Mouse (Mus musculus) hindbrain, embryonic 16.5 days (tissue): ENCODE results near the gene Olfr1162. TPM values are rescaled to one million over a fixed set of nuclear protein-coding genes. Genes with fewer than 3 reads are reported as not detected.
"Not testable (repeated sequence)": the region's sequence is repeated elsewhere in the genome, so short reads cannot be mapped to it uniquely, and the experiment has no call there.

ENCODE experiments used
- ATAC-seq: fragments of 200-750 bp; cut with Nextera tagmentation; 2 replicates; pipeline ENCODE4 v1.8.0; 2017; ENCODE audit warnings: moderate TSS enrichment, moderate library complexity
- H3K27ac ChIP-seq: fragments of 300-500 bp; sonication (generic); 2 replicates; pipeline ENCODE4 v1.5.1; 2014; ENCODE audit warnings: low read depth, mild to moderate bottlenecking, control low read depth, low read length, moderate library complexity
- H3K27me3 ChIP-seq: fragments of 300-500 bp; sonication (generic); replicated peaks from 2 replicates; pipeline ENCODE4 v1.6.1; 2014; ENCODE audit warnings: low read length; ENCODE audit not compliant: control insufficient read depth, insufficient read depth
- H3K36me3 ChIP-seq: fragments of 300-500 bp; sonication (generic); 2 replicates; pipeline ENCODE4 v1.6.1; 2014; ENCODE audit warnings: mild to moderate bottlenecking, low read length, moderate library complexity, mixed read lengths; ENCODE audit not compliant: control insufficient read depth, insufficient read depth
- H3K4me1 ChIP-seq: fragments of 300-500 bp; sonication (generic); 2 replicates; pipeline ENCODE4 v1.6.1; 2014; ENCODE audit warnings: low read depth, low read length; ENCODE audit not compliant: control insufficient read depth, insufficient read depth
- H3K4me2 ChIP-seq: fragments of 300-500 bp; sonication (generic); 2 replicates; pipeline ENCODE4 v1.6.1; 2014; ENCODE audit warnings: mild to moderate bottlenecking, low read length, control low read depth, moderate library complexity
- H3K4me3 ChIP-seq: fragments of 300-500 bp; sonication (generic); 2 replicates; pipeline ENCODE4 v1.5.1; 2014; ENCODE audit warnings: mild to moderate bottlenecking, low read length, control low read depth, moderate library complexity
- H3K9ac ChIP-seq: fragments of 300-500 bp; sonication (generic); 2 replicates; pipeline ENCODE4 v1.6.1; 2014; ENCODE audit warnings: low read depth, mild to moderate bottlenecking, control low read depth, low read length, moderate library complexity
- H3K9me3 ChIP-seq: fragments of 300-500 bp; sonication (generic); 2 replicates; pipeline ENCODE4 v1.6.1; 2014; ENCODE audit warnings: mild to moderate bottlenecking, low read length, moderate library complexity; ENCODE audit not compliant: control insufficient read depth
- WGBS: fragments of 180-500 bp; shearing (Covaris S2); extraction: QIAGEN DNeasy Blood & Tissue Kit; methylation state at CpG from one replicate; pipeline ENCODE4 v1.1.7; 2014; 5-methylcytosine and 5-hydroxymethylcytosine counted together
- polyA plus RNA-seq: library from polyadenylated mRNA; unstranded; fragments of >200 nt; fragmentation: Nextera tagmentation; extraction: Ambion mirVana; gene quantifications from 2 replicates; pipeline ENCODE4 v1.2.1, GENCODE M21; 2015

The Olfr1162 gene
- not detected in 2 replicates for polyA plus RNA-seq

- Histone ChIP-seq H3K9ac (no peak within 1 kb of the TSS), H3K9me3 (no peaks in the 10 kb centered on the region), H3K36me3 (no peaks in the 10 kb centered on the region), H3K27ac (no peak within 1 kb of the TSS), H3K4me1 (no peaks in the 10 kb centered on the region), H3K27me3 (no peaks in the 10 kb centered on the region), H3K4me2 (no peak within 1 kb of the TSS), H3K4me3 (no peak within 1 kb of the TSS)
- no peak for ATAC-seq
- WGBS = 82% methylated on average over 1 of the region's 1 CpGs
Observed at GRCm38 (mm10) chr2:88051029-88051428, at the start of gene Olfr1162. Olfr1162 (minus strand) TSS chr2:88051129.

- Histone ChIP-seq H3K4me1 (no peaks in the 10 kb centered on the region), H3K27ac (no peak within 1 kb of the TSS), H3K4me2 (no peak within 1 kb of the TSS), H3K9ac (no peak within 1 kb of the TSS), H3K36me3 (no peaks in the 10 kb centered on the region), H3K27me3 (no peaks in the 10 kb centered on the region), H3K4me3 (no peak within 1 kb of the TSS), H3K9me3 (no peaks in the 10 kb centered on the region)
- ATAC-seq = no peak
- 70% methylated on average over 4 of the region's 4 CpGs for WGBS
Observed at GRCm38 (mm10) chr2:88093866-88094265, 42.9 kb upstream of the Olfr1162 start, which contains the start of gene Olfr1164. Olfr1164 (minus strand) TSS chr2:88093966.

GRCm38 (mm10) chr2:88071730-88072129, 20.8 kb upstream of the Olfr1162 start, which contains the start of gene Olfr1163:
Olfr1163 (minus strand) TSS chr2:88071830.
- H3K4me1 ChIP-seq = no peaks in the 10 kb centered on the region
- no peaks in the 10 kb centered on the region for H3K27me3 ChIP-seq
- no peak within 1 kb of the TSS for H3K9ac ChIP-seq
- H3K4me3 ChIP-seq = no peak within 1 kb of the TSS
- H3K36me3 ChIP-seq = no peaks in the 10 kb centered on the region
- no peak for ATAC-seq
- H3K4me2 ChIP-seq = no peak within 1 kb of the TSS
- H3K9me3 ChIP-seq = no peaks in the 10 kb centered on the region
- H3K27ac ChIP-seq = no peak within 1 kb of the TSS

GRCm38 (mm10) chr2:88063587-88063986, 12.7 kb upstream of the Olfr1162 start:
- Histone ChIP-seq H3K9ac (no peak overlapping the region), H3K4me1 (no peaks in the 10 kb centered on the region), H3K27ac (no peak overlapping the region), H3K9me3 (no peaks in the 10 kb centered on the region), H3K4me3 (no peak overlapping the region), H3K4me2 (no peak overlapping the region), H3K36me3 (no peaks in the 10 kb centered on the region), H3K27me3 (no peaks in the 10 kb centered on the region)
- WGBS = 74% methylated on average over 2 of the region's 2 CpGs
- ATAC-seq = no peak

- H3K27me3 ChIP-seq = no peaks in the 10 kb centered on the region
- H3K4me3 ChIP-seq = no peak within 1 kb of the TSS
- no peaks in the 10 kb centered on the region for H3K4me1 ChIP-seq
- H3K36me3 ChIP-seq = no peaks in the 10 kb centered on the region
- no peak for ATAC-seq
- H3K9me3 ChIP-seq = no peaks in the 10 kb centered on the region
- no peak within 1 kb of the TSS for H3K27ac ChIP-seq
- H3K9ac ChIP-seq = no peak within 1 kb of the TSS
- no peak within 1 kb of the TSS for H3K4me2 ChIP-seq
Observed at GRCm38 (mm10) chr2:88037599-88037998, 13.3 kb downstream of the Olfr1162 start, which contains the start of gene Olfr73. Olfr73 (minus strand) TSS chr2:88037699.

GRCm38 (mm10) chr2:88022474-88022873, 28.5 kb downstream of the Olfr1162 start, which contains the start of gene Olfr1161:
Olfr1161 (plus strand) TSS chr2:88022774.
- not testable (repeated sequence) for H3K27ac ChIP-seq, H3K9me3 ChIP-seq, H3K27me3 ChIP-seq, H3K4me2 ChIP-seq, H3K4me3 ChIP-seq, H3K36me3 ChIP-seq, ATAC-seq, H3K9ac ChIP-seq, H3K4me1 ChIP-seq
- WGBS = 89% methylated on average over 1 of the region's 1 CpGs

- H3K27me3 ChIP-seq = no peaks in the 10 kb centered on the region
- ATAC-seq = no peak
- no peaks in the 10 kb centered on the region for H3K36me3 ChIP-seq
- no peak within 1 kb of the TSS for H3K9ac ChIP-seq
- no peaks in the 10 kb centered on the region; the same call in 1 of the 2 replicates for H3K9me3 ChIP-seq
- no peak within 1 kb of the TSS for H3K4me3 ChIP-seq
- H3K4me1 ChIP-seq = no peaks in the 10 kb centered on the region
- H3K4me2 ChIP-seq = no peak within 1 kb of the TSS
- no peak within 1 kb of the TSS for H3K27ac ChIP-seq
Observed at GRCm38 (mm10) chr2:88007515-88008318, 43.2 kb downstream of the Olfr1162 start, which contains the start of gene Olfr1160. Olfr1160 (minus strand) TSS chr2:88008268.

Other genes with a start within 250 kb of the Olfr1162 start
- not detected in 2 replicates for gene Olfr1145, start 241.3 kb downstream of the Olfr1162 start, polyA plus RNA-seq
- gene Olfr1148, start 220.6 kb downstream of the Olfr1162 start, polyA plus RNA-seq = not detected in 2 replicates
- not detected in 2 replicates for gene Olfr1150-ps1, start 207.1 kb downstream of the Olfr1162 start, polyA plus RNA-seq
- not detected in 2 replicates for gene Olfr1151, start 195.3 kb downstream of the Olfr1162 start, polyA plus RNA-seq
- 0.02 TPM in 1 of 2 replicates, not detected in the other for gene Olfr1152, start 184.6 kb downstream of the Olfr1162 start, polyA plus RNA-seq
- gene Olfr1153, start 156.2 kb downstream of the Olfr1162 start, polyA plus RNA-seq = not detected in 2 replicates
- gene Olfr1154, start 146.0 kb downstream of the Olfr1162 start, polyA plus RNA-seq = not detected in 2 replicates
- not detected in 2 replicates for gene Olfr1155, start 106.0 kb downstream of the Olfr1162 start, polyA plus RNA-seq
- gene Olfr1156, start 98.0 kb downstream of the Olfr1162 start, polyA plus RNA-seq = not detected in 2 replicates
- not detected in 2 replicates for gene Olfr1157, start 82.8 kb downstream of the Olfr1162 start, polyA plus RNA-seq
- not detected in 2 replicates for gene Olfr74, start 76.5 kb downstream of the Olfr1162 start, polyA plus RNA-seq
- gene Olfr1158, start 61.0 kb downstream of the Olfr1162 start, polyA plus RNA-seq = not detected in 2 replicates
- gene Olfr1160, start 42.9 kb downstream of the Olfr1162 start, polyA plus RNA-seq = not detected in 2 replicates
- not detected in 2 replicates for gene Olfr1161, start 28.4 kb downstream of the Olfr1162 start, polyA plus RNA-seq
- not detected in 2 replicates for gene Olfr73, start 13.4 kb downstream of the Olfr1162 start, polyA plus RNA-seq
- not detected in 2 replicates for gene Olfr1163, start 20.7 kb upstream of the Olfr1162 start, polyA plus RNA-seq
- gene Olfr1164, start 42.8 kb upstream of the Olfr1162 start, polyA plus RNA-seq = not detected in 2 replicates
- gene Olfr1166, start 77.1 kb upstream of the Olfr1162 start, polyA plus RNA-seq = not detected in 2 replicates
- not detected in 2 replicates for gene Olfr1167, start 104.1 kb upstream of the Olfr1162 start, polyA plus RNA-seq
- not detected in 2 replicates for gene Olfr1168, start 130.8 kb upstream of the Olfr1162 start, polyA plus RNA-seq
- not detected in 2 replicates for gene Olfr1170, start 177.2 kb upstream of the Olfr1162 start, polyA plus RNA-seq
- gene Olfr1173, start 228.7 kb upstream of the Olfr1162 start, polyA plus RNA-seq = not detected in 2 replicates